Mouse (Mus musculus): ENCODE data around the gene Mvk.

DNA sequence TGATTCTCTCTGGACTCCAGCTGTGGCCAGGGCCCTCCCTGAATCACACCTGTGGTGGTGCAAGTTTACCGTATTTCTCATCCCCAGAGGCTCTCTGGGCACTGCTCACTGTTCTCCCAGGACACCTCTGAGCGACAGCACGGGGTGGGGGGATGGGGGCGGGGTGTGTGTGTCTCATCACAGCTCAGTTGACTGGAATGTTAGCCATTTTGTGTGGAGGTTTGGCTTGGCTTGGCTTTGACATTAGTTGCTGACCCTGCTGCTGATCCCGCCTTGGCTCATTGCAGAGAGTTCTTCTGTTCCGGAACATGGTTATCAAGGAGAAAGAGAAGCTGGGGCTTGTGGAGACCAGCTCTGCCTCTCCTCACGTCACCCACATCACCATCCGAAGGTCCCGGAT is 36.3 kb upstream of the Mvk start:
- TF ChIP-seq GATA1 (IDR thresholded peaks at IDR 0.05; ENCODE audit: low read length) (no peak), TAL1 (IDR thresholded peaks at IDR 0.05; ENCODE audit: low read length) (no peak)

Data from erythroblast, embryonic 14.5 days (primary cell).